Mouse (Mus musculus): Measurements from ENCODE around the gene Il7r.

DNA sequence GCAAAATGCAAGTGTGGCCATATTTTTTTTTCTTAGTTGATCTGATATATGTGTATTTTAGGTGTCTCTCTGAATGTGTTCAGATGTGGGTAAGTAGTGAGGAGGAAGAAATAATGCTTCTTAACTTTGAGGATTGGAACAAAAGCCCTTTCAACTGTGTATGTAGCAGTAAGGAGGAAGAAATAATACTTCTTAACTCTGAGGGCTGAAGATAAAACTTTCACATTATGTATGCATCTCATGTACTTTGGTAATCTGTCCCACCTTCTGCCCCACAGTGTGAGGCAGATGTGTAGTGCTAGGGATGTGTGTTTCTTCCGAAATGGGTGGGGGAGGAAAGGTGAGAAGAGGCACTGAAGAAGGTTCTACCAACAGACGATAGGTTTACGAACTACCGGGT, 37.3 kb upstream of the Il7r start:
- TF ChIP-seq CTCF (IDR thresholded peaks at IDR 0.05; ENCODE audit: low read depth, low read length) (no peak), POLR2A (IDR thresholded peaks at IDR 0.05; ENCODE audit: borderline replicate concordance, low read depth, low read length) (no peak)
